8 mouse cellular contexts compared by ENCODE assay signal in genomic region chr1:105660015-105660414, GRCm38 (mm10). TPM values are rescaled to one million over a fixed set of nuclear protein-coding genes. Genes with fewer than 3 reads are reported as not detected.
DNase-seq lines count a peak whose midpoint lies in the region; ATAC-seq and TF ChIP-seq lines count a peak whose summit lies in the region.

No protein-coding gene starts in this region.

- intact Hi-C loops in heart, postnatal 14 days (cut with DNase I), result loop anchor here (5.0 to 10.0 kb wide), 3 partner anchors 335 to 742 kb away; partner anchors contain the start of gene Zcchc2
- intact Hi-C loops in gastrocnemius, postnatal 14 days (cut with DNase I; ENCODE audit: low total_unique reads), result no loop called here

- peaks cover 6% of the 10 kb centered on the region; the same call in 1 of the 2 replicates for H3K4me1 ChIP-seq in forebrain, postnatal 0 days (ENCODE audit: insufficient read depth)
- H3K4me1 ChIP-seq in forebrain, embryonic 11.5 days (replicated peaks; ENCODE audit: control insufficient read depth, insufficient read depth, low read length), result no peaks in the 10 kb centered on the region
- peaks cover 2 to 3% of the 10 kb centered on the region in 2 experiments; a peak in 1 of 4 replicates for H3K4me1 ChIP-seq in liver, embryonic 14.5 days (replicated peaks; ENCODE audit: control insufficient read depth in 2 of 2, insufficient read depth in 2 of 2, low read length in 1 of 2)
- peaks cover 22% of the 10 kb centered on the region for H3K4me1 ChIP-seq in liver, embryonic 12.5 days

- no peak for TF ChIP-seq EP300 in liver, embryonic 14.5 days (IDR thresholded peaks at IDR 0.05; ENCODE audit: low read depth)

- no peak overlapping the region for H3K4me3 ChIP-seq in forebrain, postnatal 0 days (ENCODE audit: low read depth, low read length)
- no peak overlapping the region for H3K4me3 ChIP-seq in forebrain, embryonic 11.5 days (ENCODE audit: low read depth, low read length)
- no peak overlapping the region for H3K4me3 ChIP-seq in liver, embryonic 14.5 days (ENCODE audit: insufficient read depth in 1 of 2, low read depth in 2 of 2, low read length in 2 of 2)
- H3K4me3 ChIP-seq in liver, embryonic 12.5 days, result no peak overlapping the region

- no peak overlapping the region for H3K4me2 ChIP-seq in forebrain, postnatal 0 days (ENCODE audit: low read depth)
- no peak overlapping the region for H3K4me2 ChIP-seq in forebrain, embryonic 11.5 days (ENCODE audit: low read depth, low read length, severe bottlenecking)
- no peak overlapping the region for H3K4me2 ChIP-seq in liver, embryonic 14.5 days (ENCODE audit: low read depth)
- no peak overlapping the region for H3K4me2 ChIP-seq in liver, embryonic 12.5 days

- no peaks in the 10 kb centered on the region for H3K27me3 ChIP-seq in forebrain, postnatal 0 days (ENCODE audit: insufficient read depth, low read length)
- H3K27me3 ChIP-seq in forebrain, embryonic 11.5 days (ENCODE audit: control insufficient read depth, insufficient read depth, low read length), result no peaks in the 10 kb centered on the region
- no peaks in the 10 kb centered on the region for H3K27me3 ChIP-seq in liver, embryonic 14.5 days (ENCODE audit: control insufficient read depth, insufficient read depth, low read length)
- H3K27me3 ChIP-seq in liver, embryonic 12.5 days (replicated peaks), result no peaks in the 10 kb centered on the region

- H3K9ac ChIP-seq in forebrain, postnatal 0 days, result no peak overlapping the region
- H3K9ac ChIP-seq in forebrain, embryonic 11.5 days (ENCODE audit: low read length), result no peak overlapping the region
- no peak overlapping the region for H3K9ac ChIP-seq in liver, embryonic 14.5 days (replicated peaks)
- H3K9ac ChIP-seq in liver, embryonic 12.5 days, result no peak overlapping the region

- H3K9me3 ChIP-seq in forebrain, postnatal 0 days (ENCODE audit: low read length), result no peaks in the 10 kb centered on the region
- H3K9me3 ChIP-seq in forebrain, embryonic 11.5 days (ENCODE audit: control insufficient read depth, low read length), result no peaks in the 10 kb centered on the region
- no peaks in the 10 kb centered on the region for H3K9me3 ChIP-seq in liver, embryonic 14.5 days (ENCODE audit: control insufficient read depth, low read length)
- H3K9me3 ChIP-seq in liver, embryonic 12.5 days (replicated peaks), result no peaks in the 10 kb centered on the region

- no peak for ATAC-seq in forebrain, postnatal 0 days
- ATAC-seq in forebrain, embryonic 11.5 days (replicated peaks; ENCODE audit: low FRiP score), result no peak
- ATAC-seq in liver, embryonic 14.5 days (ENCODE audit: insufficient read depth), result no peak
- no peak for ATAC-seq in liver, embryonic 12.5 days

- peak; percentile 62 for DNase-seq in forebrain, postnatal 0 days
- DNase-seq in forebrain, embryonic 11.5 days (ENCODE audit: low spot score), result no peak
- DNase-seq in liver, embryonic 14.5 days (ENCODE audit: low read depth in 3 of 3, low spot score in 3 of 3), result peak; percentile 33 to 61 (median 54)
- DNase-seq in Muller cell, postnatal 12 days (ENCODE audit: inconsistent ontology term), result peak; percentile 48
- peak; percentile 5 to 55 for DNase-seq in heart, postnatal 14 days
- peak; percentile 86 for DNase-seq in retina, embryonic 14.5 days (ENCODE audit: low spot score)
- no peak for DNase-seq in gastrocnemius, postnatal 14 days

- WGBS in forebrain, postnatal 0 days, result 18% methylated on average over 3 of the region's 3 CpGs
- 24% methylated on average over 3 of the region's 3 CpGs for WGBS in forebrain, embryonic 11.5 days
- WGBS in liver, embryonic 14.5 days (ENCODE audit: insufficient replicate concordance), result 23% methylated on average over 3 of the region's 3 CpGs
- WGBS in liver, embryonic 12.5 days (ENCODE audit: insufficient replicate concordance), result 21% methylated on average over 3 of the region's 3 CpGs

- no peaks in the 10 kb centered on the region for H3K36me3 ChIP-seq in forebrain, postnatal 0 days (ENCODE audit: insufficient read depth)
- no peaks in the 10 kb centered on the region for H3K36me3 ChIP-seq in forebrain, embryonic 11.5 days (ENCODE audit: control insufficient read depth, insufficient read depth, low read length)
- peaks cover 5% of the 10 kb centered on the region; the same call in 1 of the 2 replicates for H3K36me3 ChIP-seq in liver, embryonic 14.5 days (replicated peaks; ENCODE audit: control insufficient read depth, insufficient read depth, low read depth)
- H3K36me3 ChIP-seq in liver, embryonic 12.5 days, result peaks cover 22% of the 10 kb centered on the region

- H3K27ac ChIP-seq in forebrain, postnatal 0 days (ENCODE audit: low read depth, low read length), result no peak overlapping the region
- H3K27ac ChIP-seq in forebrain, embryonic 11.5 days (ENCODE audit: low read depth, low read length), result no peak overlapping the region
- no peak overlapping the region for H3K27ac ChIP-seq in liver, embryonic 14.5 days
- no peak overlapping the region for H3K27ac ChIP-seq in liver, embryonic 12.5 days

- peak; percentile 79 for TF ChIP-seq CTCF in forebrain, postnatal 0 days (IDR thresholded peaks at IDR 0.05; ENCODE audit: low read depth)
- peak; percentile 67 for TF ChIP-seq CTCF in liver, embryonic 14.5 days (IDR thresholded peaks at IDR 0.05; ENCODE audit: low read depth)

RNA-seq across cellular contexts. Expression of gene Pign, which starts 3.5 kb away (rescaled TPM):
- 21.5 and 22.8 TPM in 2 replicates for total RNA-seq in forebrain, postnatal 0 days (2014; rRNA removed)
- 3.0 and 5.8 TPM in 2 replicates for polyA plus RNA-seq in forebrain, postnatal 0 days (2015; fragmentation: Nextera tagmentation; extraction: Ambion mirVana)
- 14.3 and 15.9 TPM in 2 replicates for polyA plus RNA-seq in forebrain, embryonic 11.5 days (2014; fragmentation: Nextera tagmentation; extraction: Ambion mirVana)
- 2.9 and 5.1 TPM in 2 replicates for polyA plus RNA-seq in liver, embryonic 14.5 days (2012; rRNA removed)
- 5.5 TPM in 2 replicates for polyA plus RNA-seq in liver, embryonic 14.5 days (2014; fragmentation: Nextera tagmentation; extraction: Ambion mirVana)
- 9.5 and 9.7 TPM in 2 replicates for polyA plus RNA-seq in liver, embryonic 12.5 days (2016; fragmentation: Nextera tagmentation; extraction: Ambion mirVana)
- total RNA-seq in heart, postnatal 14 days (2021), result 10 to 100 TPM; 14.0 to 19.2 TPM
- total RNA-seq in gastrocnemius, postnatal 14 days (2021), result 1 to 10 TPM; 6.3 to 9.8 TPM

RNA-seq across cellular contexts. Expression of gene Relch, which starts 3.6 kb away (rescaled TPM):
- total RNA-seq in forebrain, postnatal 0 days (2014; rRNA removed), result 69.5 and 85.8 TPM in 2 replicates
- 31.2 and 41.1 TPM in 2 replicates for polyA plus RNA-seq in forebrain, postnatal 0 days (2015; fragmentation: Nextera tagmentation; extraction: Ambion mirVana)
- polyA plus RNA-seq in forebrain, embryonic 11.5 days (2014; fragmentation: Nextera tagmentation; extraction: Ambion mirVana), result 28.5 and 33.0 TPM in 2 replicates
- polyA plus RNA-seq in liver, embryonic 14.5 days (2012; rRNA removed), result 6.3 and 7.2 TPM in 2 replicates
- 9.0 and 11.3 TPM in 2 replicates for polyA plus RNA-seq in liver, embryonic 14.5 days (2014; fragmentation: Nextera tagmentation; extraction: Ambion mirVana)
- polyA plus RNA-seq in liver, embryonic 12.5 days (2016; fragmentation: Nextera tagmentation; extraction: Ambion mirVana), result 19.1 and 21.6 TPM in 2 replicates
- total RNA-seq in heart, postnatal 14 days (2021), result 10 to 100 TPM; 22.9 to 25.3 TPM
- 10 to 100 TPM; 10.1 to 12.8 TPM for total RNA-seq in gastrocnemius, postnatal 14 days (2021)

Comparison
In these comparisons a context has a peak if more than half of its experiments do, and no peak if none do; other contexts are left out.
1. DNase-seq: peak in forebrain, postnatal 0 days (single experiment), liver, embryonic 14.5 days (3 of 3), Muller cell, postnatal 12 days (single experiment), heart, postnatal 14 days (2 of 2) and retina, embryonic 14.5 days (single experiment); none in forebrain, embryonic 11.5 days (single experiment) and gastrocnemius, postnatal 14 days (single experiment).